Mouse (Mus musculus) heart, embryonic 13.5 days (tissue): ENCODE results near the gene Olfr802. TPM values are rescaled to one million over a fixed set of nuclear protein-coding genes. Genes with fewer than 3 reads are reported as not detected.

Source experiments
- ATAC-seq: fragments of 200-750 bp; cut with Nextera tagmentation; 2 replicates; pipeline ENCODE4 v1.8.0; 2017; ENCODE audit warnings: moderate TSS enrichment; ENCODE audit not compliant: insufficient number of reproducible peaks, low FRiP score, low TSS enrichment; ENCODE audit errors: extremely low read depth
- H3K27ac ChIP-seq: fragments of 300-500 bp; sonication (generic); replicated peaks from 2 replicates; pipeline ENCODE4 v1.5.1; 2015; ENCODE audit warnings: moderate library complexity, mild to moderate bottlenecking, inconsistent platforms
- H3K27me3 ChIP-seq: fragments of 300-500 bp; sonication (generic); replicated peaks from 2 replicates; pipeline ENCODE4 v1.6.1; 2015; ENCODE audit warnings: mild to moderate bottlenecking, inconsistent platforms
- H3K36me3 ChIP-seq: fragments of 300-500 bp; sonication (generic); 2 replicates; pipeline ENCODE4 v1.6.1; 2015; ENCODE audit warnings: mild to moderate bottlenecking, inconsistent platforms
- H3K4me1 ChIP-seq: fragments of 300-500 bp; sonication (generic); 2 replicates; pipeline ENCODE4 v1.6.1; 2015; ENCODE audit warnings: inconsistent platforms
- H3K4me2 ChIP-seq: fragments of 300-500 bp; sonication (generic); 2 replicates; pipeline ENCODE4 v1.6.1; 2015; ENCODE audit warnings: inconsistent platforms, mild to moderate bottlenecking, moderate library complexity
- H3K4me3 ChIP-seq: fragments of 300-500 bp; sonication (generic); 2 replicates; pipeline ENCODE4 v1.5.1; 2015; ENCODE audit warnings: moderate library complexity, mild to moderate bottlenecking, inconsistent platforms
- H3K9ac ChIP-seq: fragments of 300-500 bp; sonication (generic); 2 replicates; pipeline ENCODE4 v1.6.1; 2015; ENCODE audit warnings: inconsistent platforms, mild to moderate bottlenecking, moderate library complexity
- H3K9me3 ChIP-seq: fragments of 300-500 bp; sonication (generic); 2 replicates; pipeline ENCODE4 v1.6.1; 2016; ENCODE audit warnings: inconsistent platforms
- WGBS: fragments of 180-500 bp; shearing (Covaris S2); methylation state at CpG from one replicate; pipeline ENCODE4 v1.1.7; 2015; ENCODE audit warnings: mixed read lengths; 5-methylcytosine and 5-hydroxymethylcytosine counted together
- microRNA-seq: library from miRNA; unstranded; fragments of <30 nt; microRNA quantifications from one replicate; pipeline ENCODE4, GENCODE M21; 2016
- polyA plus RNA-seq: library from polyadenylated mRNA; unstranded; fragments of >200 nt; fragmentation: Nextera tagmentation; extraction: Ambion mirVana; gene quantifications from 2 replicates; pipeline ENCODE4 v1.2.1, GENCODE M21; 2015

Olfr802 gene
- polyA plus RNA-seq: not detected in 2 replicates

DNA sequence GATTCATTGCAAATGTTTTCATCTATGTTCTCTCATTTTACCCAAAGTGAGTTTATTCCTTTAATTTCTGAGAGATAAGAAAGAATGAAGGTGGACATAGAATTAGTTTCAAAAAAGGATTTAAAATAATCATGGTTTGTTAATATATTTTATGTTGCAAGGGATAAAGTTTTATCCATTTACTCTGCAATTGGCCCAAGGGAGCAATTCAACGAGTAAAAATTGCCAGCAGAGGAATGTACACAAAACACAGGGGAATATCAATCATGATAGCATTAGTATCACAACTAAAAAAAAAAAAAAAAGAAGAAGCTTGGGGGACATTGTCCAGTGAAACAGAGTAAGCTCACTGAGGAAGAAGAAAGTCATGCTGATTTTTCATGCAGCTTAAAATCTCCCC is at the start of gene Olfr802:
Gene Olfr802, minus strand, starts transcription at position 101 of the 400 bp plus-strand sequence.
- no peak for ATAC-seq
- Histone ChIP-seq H3K9me3 (no peaks in the 10 kb centered on the region), H3K4me1 (no peaks in the 10 kb centered on the region), H3K4me3 (no peak within 1 kb of the TSS), H3K27me3 (no peaks in the 10 kb centered on the region), H3K9ac (no peak within 1 kb of the TSS), H3K36me3 (no peaks in the 10 kb centered on the region), H3K27ac (no peak within 1 kb of the TSS), H3K4me2 (no peak within 1 kb of the TSS)
- WGBS: 56% methylated on average over 1 of the region's 1 CpGs

DNA sequence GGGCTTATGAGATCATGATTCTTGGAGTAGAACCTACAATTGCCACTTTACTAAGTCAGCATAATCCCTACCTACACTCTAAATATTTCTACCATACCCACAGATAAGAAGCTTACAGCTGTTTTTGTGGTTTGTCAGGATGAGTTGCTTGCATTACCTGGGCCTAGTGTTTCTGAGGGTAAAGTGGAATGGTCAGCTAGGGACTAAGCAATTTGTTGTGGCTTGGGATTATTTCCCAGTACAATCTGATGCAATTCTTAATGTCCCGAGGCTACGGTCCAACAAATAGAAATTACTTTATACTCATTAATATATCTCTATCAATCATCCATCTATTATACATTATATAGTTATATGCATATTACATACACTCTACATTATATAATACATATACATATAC is 41.3 kb upstream of the Olfr802 start, which contains the start of gene Olfr805:
Gene Olfr805, minus strand, starts transcription at position 101 of the 400 bp plus-strand sequence.
- H3K4me3 ChIP-seq: no peak within 1 kb of the TSS
- H3K9me3 ChIP-seq: no peaks in the 10 kb centered on the region; the same call in 1 of the 2 replicates
- no peak within 1 kb of the TSS for H3K9ac ChIP-seq
- H3K36me3 ChIP-seq: no peaks in the 10 kb centered on the region
- no peak within 1 kb of the TSS for H3K27ac ChIP-seq
- 91% methylated on average over 2 of the region's 2 CpGs for WGBS
- no peak within 1 kb of the TSS for H3K4me2 ChIP-seq
- H3K4me1 ChIP-seq: no peaks in the 10 kb centered on the region
- no peaks in the 10 kb centered on the region for H3K27me3 ChIP-seq
- ATAC-seq: no peak

GRCm38 (mm10) chr10:129702910-129703309 is 14.9 kb upstream of the Olfr802 start, which contains the start of gene Olfr804:
Gene Olfr804 (plus strand): TSS chr10:129703210.
- Histone ChIP-seq H3K36me3 (no peaks in the 10 kb centered on the region), H3K4me1 (no peaks in the 10 kb centered on the region), H3K9me3 (no peaks in the 10 kb centered on the region), H3K4me2 (no peak within 1 kb of the TSS), H3K27me3 (no peaks in the 10 kb centered on the region), H3K9ac (no peak within 1 kb of the TSS), H3K4me3 (no peak within 1 kb of the TSS), H3K27ac (no peak within 1 kb of the TSS)
- no peak for ATAC-seq

GRCm38 (mm10) chr10:129694186-129694585 is 6.2 kb upstream of the Olfr802 start, which contains the start of gene Olfr803:
Gene Olfr803 (minus strand): TSS chr10:129694286.
- no peaks in the 10 kb centered on the region for H3K4me1 ChIP-seq
- H3K27ac ChIP-seq: no peak within 1 kb of the TSS
- H3K9ac ChIP-seq: no peak within 1 kb of the TSS
- H3K36me3 ChIP-seq: no peaks in the 10 kb centered on the region
- H3K4me2 ChIP-seq: no peak within 1 kb of the TSS
- H3K27me3 ChIP-seq: no peaks in the 10 kb centered on the region
- no peaks in the 10 kb centered on the region for H3K9me3 ChIP-seq
- no peak for ATAC-seq
- whole genome bisulfite sequencing: 64% methylated on average over 2 of the region's 2 CpGs
- H3K4me3 ChIP-seq: no peak within 1 kb of the TSS

DNA sequence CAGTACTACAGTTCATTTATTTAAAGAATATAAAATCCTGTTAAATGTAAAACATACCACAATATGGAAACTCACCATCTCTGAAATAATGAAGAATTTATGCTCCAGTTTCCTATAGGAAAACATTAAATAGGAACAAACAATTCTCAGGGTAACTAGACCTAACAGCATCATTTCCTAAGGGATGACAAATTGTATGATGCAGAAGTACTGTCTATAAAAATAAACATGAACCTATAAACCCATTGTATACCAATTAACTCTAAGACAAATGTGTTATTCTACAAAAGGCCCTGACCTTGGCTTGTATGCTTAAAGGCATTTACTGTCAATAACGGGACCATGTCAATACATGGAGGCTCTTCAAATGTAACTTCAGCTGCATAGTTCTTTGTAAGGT is 14.2 kb downstream of the Olfr802 start, which contains the start of gene Olfr801:
Gene Olfr801, minus strand, starts transcription at position 101 of the 400 bp plus-strand sequence.
- 65% methylated on average over 1 of the region's 1 CpGs for WGBS
- no peak for ATAC-seq

DNA sequence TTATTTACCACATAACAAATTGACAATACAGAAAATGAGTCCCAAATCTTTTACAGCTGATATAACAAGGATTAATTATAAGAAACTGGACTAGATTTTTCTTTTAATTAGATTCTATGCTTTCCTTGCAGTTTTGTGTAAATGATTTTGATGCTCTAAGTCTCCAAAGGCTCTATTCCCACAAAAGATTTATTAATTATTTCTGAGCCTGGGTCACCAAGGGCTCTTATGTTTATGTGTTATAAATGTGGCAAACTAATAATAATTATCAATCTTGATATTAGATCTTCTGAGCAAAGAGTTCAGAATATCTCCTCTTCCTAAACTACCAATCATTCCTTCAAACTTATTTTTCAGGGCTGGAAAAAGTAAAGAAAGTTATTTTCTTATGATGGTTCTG is 30.6 kb downstream of the Olfr802 start, which contains the start of gene Olfr800:
Gene Olfr800, plus strand, starts transcription at position 301 of the 400 bp plus-strand sequence.
- Histone ChIP-seq H3K27ac (no peak within 1 kb of the TSS), H3K9ac (no peak within 1 kb of the TSS), H3K4me1 (no peaks in the 10 kb centered on the region), H3K4me2 (no peak within 1 kb of the TSS), H3K4me3 (no peak within 1 kb of the TSS), H3K9me3 (no peaks in the 10 kb centered on the region), H3K36me3 (no peaks in the 10 kb centered on the region), H3K27me3 (no peaks in the 10 kb centered on the region)
- ATAC-seq: no peak

More for the DNA sequence above, 14.2 kb downstream of the Olfr802 start, which contains the start of gene Olfr801:
- H3K9ac ChIP-seq: no peak within 1 kb of the TSS
- no peaks in the 10 kb centered on the region for H3K27me3 ChIP-seq
- no peak within 1 kb of the TSS for H3K27ac ChIP-seq
- H3K9me3 ChIP-seq: no peaks in the 10 kb centered on the region
- no peaks in the 10 kb centered on the region for H3K4me1 ChIP-seq
- no peak within 1 kb of the TSS for H3K4me3 ChIP-seq
- H3K36me3 ChIP-seq: no peaks in the 10 kb centered on the region
- no peak within 1 kb of the TSS for H3K4me2 ChIP-seq

GRCm38 (mm10) chr10:129651763-129652162 is 36.2 kb downstream of the Olfr802 start:
- no peaks in the 10 kb centered on the region for H3K27me3 ChIP-seq
- no peak for ATAC-seq
- H3K9me3 ChIP-seq: no peaks in the 10 kb centered on the region
- no peak overlapping the region for H3K9ac ChIP-seq
- no peak overlapping the region for H3K4me2 ChIP-seq
- H3K4me1 ChIP-seq: no peaks in the 10 kb centered on the region
- H3K4me3 ChIP-seq: no peak overlapping the region
- no peaks in the 10 kb centered on the region for H3K36me3 ChIP-seq
- no peak overlapping the region for H3K27ac ChIP-seq
- 54% methylated on average over 1 of the region's 1 CpGs for whole genome bisulfite sequencing

DNA sequence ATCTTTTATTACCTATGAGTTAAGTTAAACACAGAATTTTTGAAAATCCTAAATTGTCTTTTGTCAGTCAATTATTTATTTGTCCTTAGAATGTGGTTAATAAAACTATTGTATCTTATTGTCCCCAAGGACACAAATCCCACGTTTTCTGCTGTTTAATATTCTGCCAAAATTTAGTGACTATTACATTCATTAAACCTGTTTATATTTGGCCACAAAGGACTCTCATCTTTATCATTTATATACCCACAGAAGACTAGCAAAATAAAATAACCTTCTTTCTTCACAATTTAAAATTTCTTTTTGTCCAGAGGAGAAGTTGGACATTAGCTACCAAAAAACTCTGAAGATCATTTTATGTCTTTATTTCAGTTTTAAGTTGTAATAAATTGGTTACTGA is 50.8 kb downstream of the Olfr802 start, which contains the start of gene Olfr799:
Gene Olfr799, plus strand, starts transcription at position 301 of the 400 bp plus-strand sequence.
- H3K27me3 ChIP-seq: no peaks in the 10 kb centered on the region
- H3K36me3 ChIP-seq: no peaks in the 10 kb centered on the region
- ATAC-seq: no peak
- WGBS: 22% methylated on average over 1 of the region's 1 CpGs
- no peak within 1 kb of the TSS for H3K4me3 ChIP-seq
- H3K9me3 ChIP-seq: no peaks in the 10 kb centered on the region; the same call in 1 of the 2 replicates
- H3K27ac ChIP-seq: no peak within 1 kb of the TSS
- H3K4me2 ChIP-seq: no peak within 1 kb of the TSS
- no peaks in the 10 kb centered on the region for H3K4me1 ChIP-seq
- H3K9ac ChIP-seq: no peak within 1 kb of the TSS

- no peaks in the 10 kb centered on the region for H3K36me3 ChIP-seq
- no peak within 1 kb of the TSS for H3K4me3 ChIP-seq
- H3K27me3 ChIP-seq: no peaks in the 10 kb centered on the region
- WGBS: 57% methylated on average over 1 of the region's 1 CpGs
- H3K9me3 ChIP-seq: no peaks in the 10 kb centered on the region
- H3K27ac ChIP-seq: no peak within 1 kb of the TSS
- no peak within 1 kb of the TSS for H3K4me2 ChIP-seq
- H3K9ac ChIP-seq: no peak within 1 kb of the TSS
- ATAC-seq: no peak
- no peaks in the 10 kb centered on the region for H3K4me1 ChIP-seq
These were observed 60.1 kb downstream of the Olfr802 start, which contains the start of gene Olfr798 for GRCm38 (mm10) chr10:129627834-129628233. Gene Olfr798 (minus strand): TSS chr10:129627934.

Small RNA genes within 50 kb of the gene (microRNA-seq; reads per million reads assigned to microRNA genes)
- gene Gm24485: not detected

Other genes with a start within 250 kb of the Olfr802 start
- not detected in 2 replicates for gene Olfr787, start 226.3 kb downstream of the Olfr802 start, polyA plus RNA-seq
- not detected in 2 replicates for gene Olfr788, start 217.2 kb downstream of the Olfr802 start, polyA plus RNA-seq
- not detected in 2 replicates for gene Olfr789, start 203.4 kb downstream of the Olfr802 start, polyA plus RNA-seq
- gene Olfr790, start 189.7 kb downstream of the Olfr802 start, polyA plus RNA-seq: not detected in 2 replicates
- not detected in 2 replicates for gene Olfr791, start 166.4 kb downstream of the Olfr802 start, polyA plus RNA-seq
- not detected in 2 replicates for gene Olfr792, start 149.0 kb downstream of the Olfr802 start, polyA plus RNA-seq
- not detected in 2 replicates for gene Olfr794, start 120.5 kb downstream of the Olfr802 start, polyA plus RNA-seq
- not detected in 2 replicates for gene Olfr796, start 75.6 kb downstream of the Olfr802 start, polyA plus RNA-seq
- gene Olfr798, start 60.2 kb downstream of the Olfr802 start, polyA plus RNA-seq: not detected in 2 replicates
- gene Olfr799, start 50.7 kb downstream of the Olfr802 start, polyA plus RNA-seq: not detected in 2 replicates
- not detected in 2 replicates for gene Olfr800, start 30.5 kb downstream of the Olfr802 start, polyA plus RNA-seq
- gene Olfr801, start 14.3 kb downstream of the Olfr802 start, polyA plus RNA-seq: not detected in 2 replicates
- not detected in 2 replicates for gene Olfr803, start 6.1 kb upstream of the Olfr802 start, polyA plus RNA-seq
- gene Olfr804, start 15.0 kb upstream of the Olfr802 start, polyA plus RNA-seq: not detected in 2 replicates
- gene Olfr805, start 41.2 kb upstream of the Olfr802 start, polyA plus RNA-seq: not detected in 2 replicates
- gene Olfr806, start 53.8 kb upstream of the Olfr802 start, polyA plus RNA-seq: not detected in 2 replicates
- gene Olfr807, start 69.6 kb upstream of the Olfr802 start, polyA plus RNA-seq: not detected in 2 replicates
- gene Olfr808, start 77.3 kb upstream of the Olfr802 start, polyA plus RNA-seq: not detected in 2 replicates
- not detected in 2 replicates for gene Olfr809, start 86.5 kb upstream of the Olfr802 start, polyA plus RNA-seq
- gene Olfr810, start 106.7 kb upstream of the Olfr802 start, polyA plus RNA-seq: not detected in 2 replicates
- not detected in 2 replicates for gene Olfr811, start 116.2 kb upstream of the Olfr802 start, polyA plus RNA-seq
- gene Olfr812, start 157.9 kb upstream of the Olfr802 start, polyA plus RNA-seq: not detected in 2 replicates
- not detected in 2 replicates for gene Olfr813, start 167.2 kb upstream of the Olfr802 start, polyA plus RNA-seq
- not detected in 2 replicates for gene Olfr814, start 191.7 kb upstream of the Olfr802 start, polyA plus RNA-seq
- gene Olfr815, start 217.7 kb upstream of the Olfr802 start, polyA plus RNA-seq: not detected in 2 replicates
- not detected in 2 replicates for gene Olfr816, start 227.4 kb upstream of the Olfr802 start, polyA plus RNA-seq